Mouse (Mus musculus): ENCODE data around the gene Col15a1. TPM values are rescaled to one million over a fixed set of nuclear protein-coding genes. Genes with fewer than 3 reads are reported as not detected.

Gene Col15a1
- polyA plus RNA-seq, 1 experiment, result 360 TPM

- no peak for DNase-seq (ENCODE audit: low read depth)
These were observed 143.6 kb downstream of the Col15a1 start for GRCm38 (mm10) chr4:47351386-47352049.

- no peak for DNase-seq (ENCODE audit: low read depth)
These were observed 144.2 kb downstream of the Col15a1 start for GRCm38 (mm10) chr4:47352061-47352661.

DNA sequence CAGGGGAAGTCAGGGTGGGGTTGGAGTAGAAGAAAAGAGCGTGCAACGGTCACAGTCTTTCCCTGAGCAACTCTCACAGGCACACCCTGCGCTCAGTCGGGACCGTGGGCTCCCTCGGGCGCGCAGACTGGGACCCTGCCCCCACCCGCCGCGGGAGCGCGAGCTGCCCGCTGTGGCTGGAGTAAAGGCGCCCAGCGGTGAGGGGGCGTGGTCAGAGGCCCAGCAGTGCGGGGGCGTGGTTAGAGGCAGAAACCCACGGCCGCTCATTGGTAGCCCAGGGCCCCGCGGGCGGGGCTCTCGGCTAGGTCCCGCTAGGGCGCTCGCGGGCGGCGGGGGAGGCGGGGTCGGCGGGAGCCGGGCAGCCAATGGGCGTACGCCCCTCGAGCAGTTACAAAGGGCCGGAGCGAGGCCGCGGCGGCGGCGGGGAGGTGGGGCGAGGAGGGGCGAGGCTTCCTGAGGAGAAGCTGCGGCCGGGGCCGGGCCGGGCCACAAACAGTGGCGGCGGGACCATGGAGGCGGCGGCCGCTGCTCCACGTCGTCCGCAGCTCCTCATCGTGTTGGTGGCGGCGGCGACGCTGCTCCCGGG, 144.9 kb downstream of the Col15a1 start, which contains the start of gene Tgfbr1:
Gene Tgfbr1, plus strand, starts transcription at position 420 of the 586 bp plus-strand sequence.
- DNase-seq (ENCODE audit: low read depth), result peak; percentile 44

DNA sequence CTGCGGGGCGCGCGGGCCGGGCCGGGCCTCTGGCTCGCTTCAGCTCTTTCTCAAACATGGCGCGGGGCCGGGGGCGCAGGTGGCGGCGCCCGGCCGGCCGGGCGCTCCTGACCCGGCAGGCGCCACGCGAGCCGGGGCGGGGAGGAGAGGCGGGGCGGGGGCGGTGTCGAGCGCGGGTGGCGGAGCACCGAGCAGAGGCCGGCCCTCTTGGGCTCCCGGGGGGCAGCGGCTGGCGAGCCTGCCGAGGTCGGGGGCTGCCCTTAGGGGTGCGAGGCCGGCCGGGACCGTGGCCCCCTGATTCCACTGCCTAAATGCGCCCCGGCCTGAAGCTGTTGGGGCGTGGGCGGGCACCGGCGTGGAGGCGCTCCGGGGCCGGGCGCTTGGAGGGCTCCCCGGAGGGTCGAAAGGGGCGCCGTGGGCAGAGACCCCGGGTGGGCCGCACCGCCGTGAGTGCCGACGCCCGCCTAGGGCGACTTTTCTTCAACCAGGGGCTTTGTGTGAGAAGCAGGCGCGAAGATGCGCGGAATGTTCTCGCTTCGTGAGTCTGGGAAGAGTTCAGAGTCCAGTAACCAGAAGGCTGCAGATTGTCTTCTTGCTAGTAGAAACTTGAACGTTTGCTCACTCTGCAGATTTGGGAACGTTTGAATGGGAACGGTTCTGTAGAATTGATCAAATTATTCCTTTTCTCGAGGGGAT, 145.6 kb downstream of the Col15a1 start:
- no peak for DNase-seq (ENCODE audit: low read depth)

- no peak for DNase-seq (ENCODE audit: low read depth)
These were observed 146.3 kb downstream of the Col15a1 start for GRCm38 (mm10) chr4:47354304-47354703.

DNA sequence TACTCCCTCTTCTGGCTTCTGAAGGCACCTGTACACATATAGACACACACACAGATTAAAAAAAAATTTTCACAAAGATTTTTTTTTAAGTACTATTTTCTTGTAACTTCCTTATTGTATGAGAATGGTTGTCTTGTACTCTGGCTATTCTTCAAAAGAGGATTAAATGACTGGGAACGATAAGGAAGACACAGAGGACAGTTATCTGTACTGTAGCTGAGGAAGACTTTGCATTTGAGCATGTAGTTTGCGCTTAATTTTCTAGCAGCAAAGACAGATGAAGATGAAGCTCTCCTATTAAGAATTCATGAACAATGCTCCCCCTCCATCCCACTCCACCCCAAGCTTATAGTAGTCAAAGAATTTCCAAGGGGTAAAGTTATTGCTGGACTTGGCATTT, 154.7 kb downstream of the Col15a1 start:
- no peak for DNase-seq (ENCODE audit: low read depth)

Other genes starting within 250 kb of the Col15a1 start
- gene Gabbr2, start 216.3 kb upstream of the Col15a1 start, polyA plus RNA-seq (2012; rRNA removed), result 0.38 and 0.51 TPM in 2 replicates
- 10.8 and 12.2 TPM in 2 replicates for gene Anks6, start 150.7 kb upstream of the Col15a1 start, polyA plus RNA-seq (2012; rRNA removed)
- gene Galnt12, start 116.3 kb upstream of the Col15a1 start, polyA plus RNA-seq (2012; rRNA removed), result 34.0 and 53.1 TPM in 2 replicates
- gene Tgfbr1, start 145.1 kb downstream of the Col15a1 start, polyA plus RNA-seq (2012; rRNA removed), result 14.2 and 16.1 TPM in 2 replicates